Mouse (Mus musculus): ENCODE data around the gene Kctd19. TPM values are rescaled to one million over a fixed set of nuclear protein-coding genes. Genes with fewer than 3 reads are reported as not detected.

Kctd19 gene
- polyA plus RNA-seq, 1 experiment from 2014 or later = not detected

DNA sequence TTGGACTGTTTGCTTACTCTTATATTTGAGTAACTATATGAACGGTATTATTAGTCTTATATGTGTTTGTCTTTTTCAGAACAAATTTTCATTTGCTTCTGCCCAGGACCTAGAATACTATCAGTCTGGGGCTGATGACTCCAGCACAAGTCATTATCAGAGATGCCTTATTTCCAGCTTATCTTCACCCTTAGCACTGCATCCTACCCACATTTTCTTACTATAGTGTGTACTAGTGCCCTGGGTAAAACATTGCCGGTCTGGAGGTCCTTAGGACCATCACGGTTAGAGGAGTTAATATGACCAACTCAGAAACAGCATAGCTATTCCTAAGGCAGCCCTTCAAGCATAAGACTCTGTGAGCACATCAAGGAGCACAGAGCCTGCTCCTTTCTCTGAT, 34.9 kb upstream of the Kctd19 start:
- Histone ChIP-seq H3K36me3 (ENCODE audit: control insufficient read depth, insufficient read depth, low read length) (no peaks in the 10 kb centered on the region), H3K27me3 (replicated peaks; ENCODE audit: control insufficient read depth, insufficient read depth, low read length) (0 out of 2 replicates have a peak, but pooled peaks cover 2% of the 10 kb centered on the region), H3K9ac (ENCODE audit: low read length) (no peak overlapping the region), H3K27ac (ENCODE audit: low read depth) (no peak overlapping the region), H3K9me3 (ENCODE audit: control insufficient read depth, low read length) (no peaks in the 10 kb centered on the region), H3K4me3 (ENCODE audit: low read depth, low read length) (no peak overlapping the region), H3K4me1 (replicated peaks; ENCODE audit: control insufficient read depth, insufficient read depth, low read length) (peaks cover 8% of the 10 kb centered on the region; the same call in 1 of the 2 replicates), H3K4me2 (ENCODE audit: low read length) (no peak overlapping the region)
- DNase-seq (ENCODE audit: low spot score) (no peak), ATAC-seq (replicated peaks; ENCODE audit: low FRiP score, low TSS enrichment, low read depth) (no peak)
- 90% methylated on average over 3 of the region's 3 CpGs for WGBS

DNA sequence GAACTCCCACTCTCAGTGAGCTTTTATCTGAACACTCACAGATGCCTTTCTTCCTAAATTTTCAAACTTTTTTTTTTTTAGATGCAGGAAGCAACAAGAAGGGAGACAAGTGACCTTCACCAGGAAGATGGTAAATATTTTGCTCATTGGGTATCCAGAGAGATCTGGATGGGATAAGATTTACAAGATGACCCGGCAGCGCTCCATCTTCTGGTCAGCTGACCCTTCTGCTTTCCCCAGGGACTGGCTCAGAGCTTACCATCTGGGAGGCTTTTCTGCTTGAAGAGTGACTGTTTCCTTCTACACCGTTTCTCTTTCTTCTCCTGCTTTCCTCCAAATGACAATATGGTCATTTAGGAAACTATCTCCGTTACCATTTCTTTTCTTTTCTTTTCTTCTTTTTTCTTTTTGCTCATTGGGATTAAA, 32.8 kb upstream of the Kctd19 start:
- WGBS = 23% methylated on average over 4 of the region's 4 CpGs

DNA sequence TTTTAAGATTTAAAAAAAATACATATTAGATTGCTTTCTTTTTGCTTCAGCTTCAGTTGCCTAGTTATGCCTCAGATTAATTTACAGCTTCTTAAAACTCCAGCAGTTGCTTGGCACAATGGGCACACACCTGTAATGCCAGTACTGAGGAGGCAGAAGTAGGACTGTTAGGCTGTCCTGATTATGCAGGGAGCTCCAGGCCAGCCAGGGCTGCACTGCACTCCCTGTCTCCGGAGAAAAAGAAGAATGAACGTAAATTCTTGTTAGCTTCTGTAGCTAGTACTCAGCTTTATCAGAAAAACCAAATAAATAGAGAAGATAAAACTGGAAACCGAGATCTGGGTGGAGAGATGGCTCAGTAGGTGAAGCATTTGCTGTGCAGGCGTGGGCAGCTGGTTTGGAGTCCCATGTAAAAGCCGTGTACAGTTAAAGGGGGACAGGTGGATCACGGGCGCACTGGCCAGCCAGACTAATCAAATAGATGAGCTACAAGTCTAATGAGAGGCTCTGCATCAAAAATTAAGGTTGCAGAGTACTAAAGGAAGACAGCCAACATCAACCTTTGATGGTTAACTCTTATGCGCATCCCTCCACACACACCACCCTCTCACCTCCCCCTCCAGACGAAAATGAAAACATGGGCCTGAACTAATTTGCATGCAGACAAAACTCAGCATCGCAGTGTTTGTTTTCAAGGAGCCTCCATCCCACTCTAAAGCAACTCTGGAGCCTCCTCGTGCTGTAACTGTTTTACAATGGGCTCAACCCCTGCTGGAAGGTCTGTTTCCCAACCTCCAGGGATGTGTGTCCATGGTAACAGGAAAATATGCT, 32.2 kb upstream of the Kctd19 start:
- Histone ChIP-seq H3K4me3 (ENCODE audit: low read depth, low read length) (no peak overlapping the region), H3K9me3 (ENCODE audit: control insufficient read depth, low read length) (no peaks in the 10 kb centered on the region), H3K4me2 (ENCODE audit: low read length) (no peak overlapping the region), H3K27ac (ENCODE audit: low read depth) (no peak overlapping the region), H3K4me1 (replicated peaks; ENCODE audit: control insufficient read depth, insufficient read depth, low read length) (peaks cover 8% of the 10 kb centered on the region; the same call in 1 of the 2 replicates), H3K36me3 (ENCODE audit: control insufficient read depth, insufficient read depth, low read length) (no peaks in the 10 kb centered on the region), H3K9ac (ENCODE audit: low read length) (no peak overlapping the region), H3K27me3 (replicated peaks; ENCODE audit: control insufficient read depth, insufficient read depth, low read length) (0 out of 2 replicates have a peak, but pooled peaks cover 4% of the 10 kb centered on the region)
- DNase-seq (ENCODE audit: low spot score) = no peak
- WGBS = 32% methylated on average over 11 of the region's 11 CpGs
- no peak for ATAC-seq (replicated peaks; ENCODE audit: low FRiP score, low TSS enrichment, low read depth)

More for the DNA sequence above, 32.8 kb upstream of the Kctd19 start:
- no peak overlapping the region for H3K4me3 ChIP-seq (ENCODE audit: low read depth, low read length)
- no peak overlapping the region for H3K4me2 ChIP-seq (ENCODE audit: low read length)
- H3K4me1 ChIP-seq (replicated peaks; ENCODE audit: control insufficient read depth, insufficient read depth, low read length) = peaks cover 8% of the 10 kb centered on the region; the same call in 1 of the 2 replicates
- ATAC-seq (replicated peaks; ENCODE audit: low FRiP score, low TSS enrichment, low read depth) = no peak
- no peak for DNase-seq (ENCODE audit: low spot score)
- H3K9me3 ChIP-seq (ENCODE audit: control insufficient read depth, low read length) = no peaks in the 10 kb centered on the region
- no peak overlapping the region for H3K27ac ChIP-seq (ENCODE audit: low read depth)
- no peak overlapping the region for H3K9ac ChIP-seq (ENCODE audit: low read length)
- no peaks in the 10 kb centered on the region for H3K36me3 ChIP-seq (ENCODE audit: control insufficient read depth, insufficient read depth, low read length)
- H3K27me3 ChIP-seq (replicated peaks; ENCODE audit: control insufficient read depth, insufficient read depth, low read length) = 0 out of 2 replicates have a peak, but pooled peaks cover 4% of the 10 kb centered on the region

DNA sequence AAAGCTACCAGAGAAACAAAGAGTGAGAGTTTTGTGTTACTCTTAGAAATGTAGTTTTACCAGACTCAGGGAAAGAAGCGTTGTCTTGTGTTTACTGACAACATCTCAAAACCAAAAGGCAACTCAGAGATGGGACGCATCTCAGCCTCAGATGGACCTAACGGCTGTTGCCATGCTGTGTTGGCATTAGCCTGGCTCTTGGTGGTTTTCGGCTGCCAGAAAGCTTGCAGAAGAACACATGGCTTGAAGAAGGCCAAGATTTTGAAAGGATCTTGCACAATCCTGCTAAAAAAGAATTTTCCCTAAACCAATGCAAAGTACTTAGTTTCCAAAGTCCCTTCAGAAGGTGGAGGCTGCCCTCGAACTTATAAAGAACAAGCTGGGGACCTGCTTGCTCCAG, 29.4 kb upstream of the Kctd19 start:
- peaks cover 8% of the 10 kb centered on the region; the same call in 1 of the 2 replicates for H3K4me1 ChIP-seq (replicated peaks; ENCODE audit: control insufficient read depth, insufficient read depth, low read length)
- no peak overlapping the region for H3K27ac ChIP-seq (ENCODE audit: low read depth)
- DNase-seq (ENCODE audit: low spot score) (no peak), ATAC-seq (replicated peaks; ENCODE audit: low FRiP score, low TSS enrichment, low read depth) (no peak)
- no peak overlapping the region for H3K9ac ChIP-seq (ENCODE audit: low read length)
- WGBS = 89% methylated on average over 5 of the region's 5 CpGs
- 0 out of 2 replicates have a peak, but pooled peaks cover 4% of the 10 kb centered on the region for H3K27me3 ChIP-seq (replicated peaks; ENCODE audit: control insufficient read depth, insufficient read depth, low read length)
- H3K4me3 ChIP-seq (ENCODE audit: low read depth, low read length) = no peak overlapping the region
- H3K9me3 ChIP-seq (ENCODE audit: control insufficient read depth, low read length) = no peaks in the 10 kb centered on the region
- no peaks in the 10 kb centered on the region for H3K36me3 ChIP-seq (ENCODE audit: control insufficient read depth, insufficient read depth, low read length)
- no peak overlapping the region for H3K4me2 ChIP-seq (ENCODE audit: low read length)

DNA sequence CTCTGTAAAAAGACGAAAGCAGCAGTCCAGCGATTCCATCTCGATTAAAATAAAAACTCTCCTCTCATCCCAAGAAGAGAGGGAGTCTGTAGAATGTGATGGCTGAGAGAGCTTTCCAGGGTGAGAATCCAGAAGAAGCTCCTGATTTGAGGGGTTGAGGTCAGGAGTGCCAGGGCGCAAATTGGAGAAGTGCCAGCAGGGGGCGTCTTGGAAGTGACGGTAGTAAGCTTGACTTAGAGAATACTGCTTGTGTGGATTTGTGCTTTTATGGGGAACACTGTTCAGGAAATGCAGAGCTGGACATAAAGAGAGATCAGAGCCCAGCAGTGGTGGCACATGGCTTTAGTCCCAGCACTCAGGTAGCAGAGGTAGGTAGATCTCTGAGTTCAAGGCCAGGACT, 28.1 kb upstream of the Kctd19 start:
- 10% methylated on average over 6 of the region's 6 CpGs for WGBS
- ATAC-seq (replicated peaks; ENCODE audit: low FRiP score, low TSS enrichment, low read depth) (no peak), DNase-seq (ENCODE audit: low spot score) (peak; percentile 79)
- Histone ChIP-seq H3K4me3 (ENCODE audit: low read depth, low read length) (no peak overlapping the region), H3K9me3 (ENCODE audit: control insufficient read depth, low read length) (no peaks in the 10 kb centered on the region), H3K4me1 (replicated peaks; ENCODE audit: control insufficient read depth, insufficient read depth, low read length) (peaks cover 8% of the 10 kb centered on the region; the same call in 1 of the 2 replicates), H3K36me3 (ENCODE audit: control insufficient read depth, insufficient read depth, low read length) (no peaks in the 10 kb centered on the region), H3K27ac (ENCODE audit: low read depth) (no peak overlapping the region), H3K27me3 (replicated peaks; ENCODE audit: control insufficient read depth, insufficient read depth, low read length) (0 out of 2 replicates have a peak, but pooled peaks cover 4% of the 10 kb centered on the region), H3K9ac (ENCODE audit: low read length) (no peak overlapping the region), H3K4me2 (ENCODE audit: low read length) (no peak overlapping the region)

DNA sequence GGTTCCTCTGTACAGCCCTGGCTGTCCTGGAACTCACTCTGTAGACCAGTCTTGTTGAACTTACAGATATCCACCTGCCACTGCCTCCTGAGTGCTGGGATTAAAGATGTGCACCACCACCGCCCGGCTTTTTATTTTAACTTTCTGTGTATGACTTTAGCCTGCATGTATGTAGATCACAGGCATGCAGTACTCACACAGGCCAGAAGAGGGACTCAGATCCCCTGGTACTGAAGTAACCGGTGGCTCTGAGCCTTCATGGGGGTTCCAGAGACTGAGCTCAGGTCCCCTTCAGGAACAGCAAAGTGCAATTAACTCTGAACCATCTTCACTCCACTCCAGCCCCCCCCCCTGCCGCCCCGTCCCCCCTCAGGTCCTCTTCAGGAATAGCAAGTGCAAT, 25.6 kb upstream of the Kctd19 start:
- Histone ChIP-seq H3K9me3 (ENCODE audit: control insufficient read depth, low read length) (no peaks in the 10 kb centered on the region), H3K36me3 (ENCODE audit: control insufficient read depth, insufficient read depth, low read length) (no peaks in the 10 kb centered on the region), H3K4me3 (ENCODE audit: low read depth, low read length) (no peak overlapping the region), H3K4me2 (ENCODE audit: low read length) (no peak overlapping the region), H3K9ac (ENCODE audit: low read length) (no peak overlapping the region), H3K27ac (ENCODE audit: low read depth) (no peak overlapping the region), H3K4me1 (replicated peaks; ENCODE audit: control insufficient read depth, insufficient read depth, low read length) (no peaks in the 10 kb centered on the region), H3K27me3 (replicated peaks; ENCODE audit: control insufficient read depth, insufficient read depth, low read length) (0 out of 2 replicates have a peak, but pooled peaks cover 4% of the 10 kb centered on the region)
- 39% methylated on average over 5 of the region's 5 CpGs for WGBS
- no peak for DNase-seq (ENCODE audit: low spot score)
- ATAC-seq (replicated peaks; ENCODE audit: low FRiP score, low TSS enrichment, low read depth) = no peak

DNA sequence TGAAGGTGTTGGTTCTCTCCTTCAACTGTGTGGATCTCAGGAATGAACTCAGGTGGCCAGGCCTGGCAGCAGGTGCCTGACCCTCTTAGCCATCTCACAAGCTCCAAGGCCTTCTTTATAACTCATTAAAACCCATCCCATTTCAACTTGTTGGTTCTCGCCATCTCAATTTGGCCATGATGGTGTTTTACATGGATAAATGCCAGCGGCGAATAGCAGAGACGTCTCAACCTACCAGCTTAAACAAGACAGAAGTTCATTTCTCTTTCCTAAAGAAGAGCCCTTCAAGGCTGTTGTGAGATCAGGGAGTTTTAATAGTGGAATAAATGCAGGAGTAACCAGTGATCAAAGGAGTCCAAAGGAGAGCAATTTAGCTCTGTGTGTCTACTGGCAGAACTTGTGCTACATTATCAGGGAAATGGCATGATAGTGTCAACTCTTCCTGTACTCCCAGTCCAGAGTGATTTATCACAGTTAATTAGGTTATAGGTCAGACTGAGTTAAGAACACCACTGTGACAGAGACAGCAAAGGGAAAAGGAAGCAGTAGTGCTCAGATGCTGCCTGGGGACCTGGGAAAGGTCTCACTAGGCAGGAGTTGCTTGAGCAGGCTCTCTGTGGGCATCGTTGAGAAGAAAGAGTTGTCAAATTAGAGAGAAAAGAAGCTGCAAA, 23.9 kb upstream of the Kctd19 start:
- no peaks in the 10 kb centered on the region for H3K4me1 ChIP-seq (replicated peaks; ENCODE audit: control insufficient read depth, insufficient read depth, low read length)
- no peaks in the 10 kb centered on the region for H3K9me3 ChIP-seq (ENCODE audit: control insufficient read depth, low read length)
- no peaks in the 10 kb centered on the region for H3K36me3 ChIP-seq (ENCODE audit: control insufficient read depth, insufficient read depth, low read length)

DNA sequence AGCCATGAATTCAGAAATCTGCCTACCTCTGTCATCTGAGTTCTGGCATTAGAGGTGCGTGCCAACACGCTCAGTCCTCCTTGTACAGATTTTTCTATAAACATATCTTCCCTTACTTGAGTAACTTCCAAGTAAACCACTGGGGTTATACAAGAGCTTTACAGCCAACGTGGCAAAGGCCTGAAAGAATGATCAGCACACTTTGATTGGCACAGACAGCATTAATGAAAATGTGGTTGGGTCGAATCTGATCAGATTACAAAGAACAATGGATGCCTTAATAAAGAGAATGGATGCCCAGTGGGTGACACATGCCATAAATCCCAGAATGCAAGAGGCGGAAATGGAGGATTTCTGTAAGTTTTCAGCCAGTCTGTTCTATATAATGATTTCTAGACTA, 22.9 kb upstream of the Kctd19 start:
- Histone ChIP-seq H3K36me3 (ENCODE audit: control insufficient read depth, insufficient read depth, low read length) (no peaks in the 10 kb centered on the region), H3K9me3 (ENCODE audit: control insufficient read depth, low read length) (no peaks in the 10 kb centered on the region), H3K4me1 (replicated peaks; ENCODE audit: control insufficient read depth, insufficient read depth, low read length) (no peaks in the 10 kb centered on the region), H3K27ac (ENCODE audit: low read depth) (no peak overlapping the region), H3K4me2 (ENCODE audit: low read length) (no peak overlapping the region), H3K9ac (ENCODE audit: low read length) (no peak overlapping the region), H3K4me3 (ENCODE audit: low read depth, low read length) (no peak overlapping the region), H3K27me3 (replicated peaks; ENCODE audit: control insufficient read depth, insufficient read depth, low read length) (no peaks in the 10 kb centered on the region)
- 73% methylated on average over 5 of the region's 5 CpGs for WGBS
- DNase-seq (ENCODE audit: low spot score) (no peak), ATAC-seq (replicated peaks; ENCODE audit: low FRiP score, low TSS enrichment, low read depth) (no peak)

More for the DNA sequence above, 23.9 kb upstream of the Kctd19 start:
- no peak for DNase-seq (ENCODE audit: low spot score)
- Histone ChIP-seq H3K27me3 (replicated peaks; ENCODE audit: control insufficient read depth, insufficient read depth, low read length) (no peaks in the 10 kb centered on the region), H3K9ac (ENCODE audit: low read length) (no peak overlapping the region), H3K4me2 (ENCODE audit: low read length) (no peak overlapping the region), H3K27ac (ENCODE audit: low read depth) (no peak overlapping the region), H3K4me3 (ENCODE audit: low read depth, low read length) (no peak overlapping the region)
- no peak for ATAC-seq (replicated peaks; ENCODE audit: low FRiP score, low TSS enrichment, low read depth)
- 83% methylated on average over 5 of the region's 5 CpGs for WGBS
